Mouse (Mus musculus): ENCODE results near the gene Plk5. TPM values are rescaled to one million over a fixed set of nuclear protein-coding genes. Genes with fewer than 3 reads are reported as not detected.

Plk5 gene
- polyA plus RNA-seq (2016; fragmentation: Nextera tagmentation; extraction: Ambion mirVana), result 0.16 TPM in 1 of 2 replicates, not detected in the other

GRCm38 (mm10) chr10:80356001-80356682 is at the start of gene Plk5:
TSS of gene Plk5 (plus strand) at chr10:80356459.
- H3K4me3 ChIP-seq, result peak within 1 kb of the TSS; percentile 49
- H3K27me3 ChIP-seq (ENCODE audit: insufficient read depth, poor library complexity, severe bottlenecking), result peaks cover 99% of the 10 kb centered on the region
- peaks cover 28% of the 10 kb centered on the region for H3K4me1 ChIP-seq
- H3K27ac ChIP-seq, result no peak within 1 kb of the TSS
- no peaks in the 10 kb centered on the region for H3K36me3 ChIP-seq
- DNase-seq (ENCODE audit: low spot score), result no peak
- 2% methylated on average over 52 of the region's 53 CpGs for WGBS
- H3K9me3 ChIP-seq, result no peaks in the 10 kb centered on the region

DNA sequence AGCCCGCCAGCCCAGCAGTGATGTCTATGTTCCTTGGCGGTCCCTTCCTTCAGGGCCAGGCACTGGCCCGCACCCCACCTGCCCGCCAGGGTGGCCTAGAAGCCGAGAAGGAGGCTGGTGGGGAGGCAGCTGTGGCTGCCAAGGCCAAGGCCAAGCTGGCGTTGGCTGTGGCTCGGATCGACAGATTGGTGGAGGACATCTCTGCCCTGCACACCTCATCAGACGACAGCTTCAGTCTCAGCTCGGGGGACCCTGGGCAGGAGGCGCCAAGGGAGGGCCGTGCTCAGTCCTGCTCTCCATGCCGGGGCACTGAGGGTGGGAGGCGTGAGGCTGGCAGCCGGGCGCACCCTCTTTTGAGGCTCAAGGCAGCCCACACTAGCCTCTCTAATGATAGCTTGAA is 44.7 kb upstream of the Plk5 start:
- Histone ChIP-seq H3K4me1 (peaks cover 44% of the 10 kb centered on the region), H3K27ac (no peak overlapping the region), H3K4me3 (no peak overlapping the region), H3K27me3 (ENCODE audit: insufficient read depth, poor library complexity, severe bottlenecking) (peaks cover 97% of the 10 kb centered on the region), H3K9me3 (no peaks in the 10 kb centered on the region), H3K36me3 (no peaks in the 10 kb centered on the region)
- no peak for DNase-seq (ENCODE audit: low spot score)
- WGBS, result 69% methylated on average over 16 of the region's 16 CpGs

DNA sequence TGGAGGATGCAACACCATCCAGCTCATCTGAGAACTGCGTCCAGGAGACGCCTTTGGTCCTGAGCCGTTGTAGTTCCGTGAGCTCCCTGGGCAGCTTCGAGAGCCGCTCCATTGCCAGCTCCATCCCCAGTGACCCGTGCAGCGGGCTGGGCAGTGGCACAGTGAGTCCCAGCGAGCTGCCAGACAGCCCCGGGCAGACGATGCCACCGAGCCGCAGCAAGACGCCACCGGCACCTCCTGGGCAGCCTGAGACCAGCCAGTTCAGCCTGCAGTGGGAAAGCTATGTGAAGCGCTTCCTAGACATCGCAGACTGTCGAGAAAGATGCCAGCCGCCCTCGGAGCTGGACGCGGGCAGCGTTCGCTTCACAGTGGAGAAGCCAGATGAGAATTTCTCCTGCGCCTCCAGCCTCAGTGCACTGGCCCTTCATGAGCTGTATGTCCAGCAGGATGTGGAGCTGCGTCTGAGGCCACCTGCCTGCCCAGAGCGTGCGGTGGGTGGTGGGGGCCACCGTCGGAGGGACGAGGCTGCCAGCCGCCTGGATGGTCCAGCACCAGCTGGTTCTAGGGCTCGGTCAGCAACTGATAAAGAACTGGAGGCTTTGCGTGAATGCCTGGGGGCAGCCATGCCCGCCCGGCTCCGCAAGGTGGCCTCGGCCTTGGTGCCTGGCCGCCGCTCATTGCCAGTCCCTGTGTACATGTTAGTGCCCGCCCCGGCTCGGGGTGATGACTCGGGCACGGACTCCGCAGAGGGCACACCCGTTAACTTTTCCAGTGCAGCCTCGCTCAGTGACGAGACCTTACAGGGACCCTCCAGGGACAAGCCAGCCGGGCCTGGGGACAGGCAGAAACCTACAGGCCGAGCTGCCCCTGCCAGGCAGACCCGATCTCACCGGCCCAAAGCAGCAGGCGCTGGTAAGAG is 43.4 kb upstream of the Plk5 start:
- 57% methylated on average over 54 of the region's 54 CpGs for WGBS
- no peak overlapping the region for H3K27ac ChIP-seq
- peaks cover 97% of the 10 kb centered on the region for H3K27me3 ChIP-seq (ENCODE audit: insufficient read depth, poor library complexity, severe bottlenecking)
- H3K9me3 ChIP-seq, result no peaks in the 10 kb centered on the region
- no peak overlapping the region for H3K4me3 ChIP-seq
- H3K4me1 ChIP-seq, result peaks cover 57% of the 10 kb centered on the region
- peaks cover 5% of the 10 kb centered on the region for H3K36me3 ChIP-seq
- no peak for DNase-seq (ENCODE audit: low spot score)

DNA sequence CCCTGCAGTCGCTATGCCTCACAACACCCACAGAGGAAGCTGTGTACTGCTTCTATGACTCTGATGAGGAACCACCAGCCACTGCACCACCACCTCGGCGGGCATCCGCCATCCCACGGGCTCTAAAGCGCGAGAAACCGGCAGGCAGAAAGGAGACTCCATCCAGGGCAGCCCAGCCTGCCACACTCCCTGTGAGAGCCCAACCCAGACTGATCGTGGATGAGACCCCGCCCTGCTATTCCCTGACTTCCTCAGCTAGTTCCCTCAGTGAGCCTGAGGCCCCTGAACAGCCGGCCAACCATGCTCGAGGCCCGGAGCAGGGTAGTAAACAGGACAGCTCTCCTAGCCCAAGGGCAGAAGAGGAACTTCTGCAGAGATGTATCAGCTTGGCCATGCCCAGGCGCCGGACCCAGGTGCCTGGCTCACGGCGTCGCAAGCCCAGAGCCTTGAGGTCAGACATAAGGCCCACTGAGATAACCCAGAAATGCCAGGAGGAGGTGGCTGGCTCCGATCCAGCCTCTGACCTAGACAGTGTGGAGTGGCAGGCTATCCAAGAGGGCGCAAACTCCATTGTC is 42.5 kb upstream of the Plk5 start:
- H3K4me3 ChIP-seq, result peak overlapping the region; percentile 6; the same call in 1 of the 2 replicates
- H3K27ac ChIP-seq, result no peak overlapping the region
- no peak for DNase-seq (ENCODE audit: low spot score)
- no peaks in the 10 kb centered on the region for H3K9me3 ChIP-seq
- H3K4me1 ChIP-seq, result peaks cover 59% of the 10 kb centered on the region
- peaks cover 13% of the 10 kb centered on the region for H3K36me3 ChIP-seq
- 38% methylated on average over 20 of the region's 20 CpGs for WGBS
- peaks cover 96% of the 10 kb centered on the region for H3K27me3 ChIP-seq (ENCODE audit: insufficient read depth, poor library complexity, severe bottlenecking)

- H3K4me3 ChIP-seq, result peak overlapping the region; percentile 6; the same call in 1 of the 2 replicates
- peaks cover 67% of the 10 kb centered on the region for H3K4me1 ChIP-seq
- H3K27ac ChIP-seq, result no peak overlapping the region
- DNase-seq (ENCODE audit: low spot score), result no peak
- peaks cover 19% of the 10 kb centered on the region for H3K36me3 ChIP-seq
- 46% methylated on average over 16 of the region's 16 CpGs for WGBS
- peaks cover 88% of the 10 kb centered on the region for H3K27me3 ChIP-seq (ENCODE audit: insufficient read depth, poor library complexity, severe bottlenecking)
- no peaks in the 10 kb centered on the region for H3K9me3 ChIP-seq
These were observed 41.7 kb upstream of the Plk5 start for GRCm38 (mm10) chr10:80314494-80315001.

DNA sequence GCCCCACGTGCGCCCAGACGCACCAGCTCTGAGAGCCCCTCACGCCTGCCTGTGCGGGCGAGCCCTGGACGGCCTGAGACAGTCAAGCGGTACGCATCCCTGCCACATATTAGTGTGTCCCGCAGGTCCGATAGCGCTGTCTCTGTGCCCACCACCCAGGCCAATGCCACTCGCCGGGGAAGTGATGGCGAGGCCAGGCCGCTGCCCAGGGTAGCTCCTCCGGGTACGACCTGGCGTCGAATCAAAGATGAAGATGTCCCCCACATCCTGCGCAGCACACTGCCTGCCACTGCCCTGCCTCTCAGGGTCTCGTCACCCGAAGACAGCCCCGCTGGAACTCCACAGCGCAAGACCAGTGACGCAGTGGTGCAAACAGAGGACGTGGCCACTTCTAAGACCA is 40.9 kb upstream of the Plk5 start:
- WGBS, result 41% methylated on average over 27 of the region's 27 CpGs
- Histone ChIP-seq H3K27ac (peak overlapping the region; percentile 25), H3K4me1 (peaks cover 70% of the 10 kb centered on the region), H3K9me3 (no peaks in the 10 kb centered on the region), H3K36me3 (peaks cover 19% of the 10 kb centered on the region), H3K27me3 (ENCODE audit: insufficient read depth, poor library complexity, severe bottlenecking) (peaks cover 82% of the 10 kb centered on the region), H3K4me3 (peak overlapping the region; percentile 27; the same call in 1 of the 2 replicates)
- DNase-seq (ENCODE audit: low spot score), result no peak

DNA sequence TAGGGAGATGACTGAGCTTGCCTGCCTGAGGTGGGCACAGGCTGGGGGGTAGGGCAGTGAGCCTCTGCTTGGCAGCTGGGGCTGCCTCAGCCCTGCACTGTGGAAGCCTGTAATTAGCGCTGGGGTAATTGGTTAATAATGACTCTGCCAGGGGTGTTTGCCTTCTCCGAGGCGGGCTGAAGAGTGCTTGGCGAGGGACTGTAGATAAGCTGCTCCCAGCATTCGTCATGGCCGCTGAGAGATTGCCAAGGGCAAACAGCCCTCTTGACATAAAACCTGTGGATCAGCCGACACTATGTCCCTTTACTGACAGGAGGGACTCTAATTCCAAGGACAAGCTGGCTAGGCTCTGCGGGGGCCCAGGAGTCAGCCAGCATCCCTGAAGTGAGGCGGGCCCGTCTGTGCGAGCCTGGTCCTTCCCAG is 39.9 kb upstream of the Plk5 start:
- WGBS, result 13% methylated on average over 11 of the region's 11 CpGs
- peak overlapping the region; percentile 27 for H3K4me3 ChIP-seq
- no peak for DNase-seq (ENCODE audit: low spot score)
- no peaks in the 10 kb centered on the region for H3K9me3 ChIP-seq
- H3K36me3 ChIP-seq, result peaks cover 19% of the 10 kb centered on the region
- peaks cover 73% of the 10 kb centered on the region for H3K27me3 ChIP-seq (ENCODE audit: insufficient read depth, poor library complexity, severe bottlenecking)
- peaks cover 74% of the 10 kb centered on the region for H3K4me1 ChIP-seq
- H3K27ac ChIP-seq, result peak overlapping the region; percentile 25

DNA sequence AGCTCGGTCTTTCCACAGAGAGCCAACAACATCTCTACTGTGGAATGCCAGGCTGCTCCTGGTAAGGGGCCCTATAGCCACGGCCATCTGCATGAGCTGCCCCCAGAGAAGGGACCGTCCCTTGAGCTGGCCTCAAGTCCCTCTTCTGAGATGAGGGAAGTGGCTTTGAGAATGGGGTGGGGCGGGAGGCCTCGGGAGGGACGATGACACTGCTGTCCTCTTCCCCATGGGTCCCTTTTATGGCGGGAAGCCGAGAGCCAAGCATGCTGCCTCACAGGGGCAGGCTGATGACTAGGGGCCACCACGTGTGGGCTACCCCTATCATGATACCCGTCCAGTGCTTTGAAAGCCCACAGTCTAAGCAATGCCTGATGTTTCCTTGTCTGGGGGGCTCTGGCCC is 39.2 kb upstream of the Plk5 start:
- 0 out of 2 replicates have a peak overlapping the region, but pooled peaks have one; percentile 25 for H3K27ac ChIP-seq
- H3K27me3 ChIP-seq (ENCODE audit: insufficient read depth, poor library complexity, severe bottlenecking), result peaks cover 73% of the 10 kb centered on the region
- peaks cover 19% of the 10 kb centered on the region for H3K36me3 ChIP-seq

DNA sequence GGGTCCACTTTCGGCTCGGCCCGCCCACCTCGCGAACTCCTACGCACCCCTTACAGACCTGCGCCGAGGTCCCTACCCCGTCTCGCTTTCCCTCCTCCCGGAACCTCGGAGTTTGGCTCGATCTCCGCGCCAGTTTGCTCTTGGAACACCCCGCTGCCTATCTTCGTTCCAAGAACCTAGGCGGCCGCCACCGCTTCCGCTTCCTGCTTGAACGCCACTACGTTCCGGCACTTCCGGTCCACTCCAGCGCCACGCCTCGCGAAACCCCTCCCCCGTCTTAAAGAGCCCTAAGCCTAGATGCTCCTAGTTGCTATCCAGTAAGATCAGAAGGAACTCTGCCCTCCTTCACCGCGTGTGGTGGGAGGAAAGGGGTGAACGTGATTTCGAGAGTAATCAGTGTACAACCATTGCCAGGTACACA is 35.9 kb upstream of the Plk5 start, which contains the start of gene 2310011J03Rik:
Gene 2310011J03Rik (minus strand): TSS at position 198 of the 421 bp plus-strand sequence.
- Histone ChIP-seq H3K4me1 (peaks cover 75% of the 10 kb centered on the region), H3K9me3 (no peaks in the 10 kb centered on the region), H3K36me3 (peaks cover 19% of the 10 kb centered on the region), H3K4me3 (peak within 1 kb of the TSS; percentile 96), H3K27me3 (ENCODE audit: insufficient read depth, poor library complexity, severe bottlenecking) (peaks cover 70% of the 10 kb centered on the region), H3K27ac (peak within 1 kb of the TSS; percentile 87)
- under 1% methylated on average over 34 of the region's 34 CpGs for WGBS
- peak; percentile 96 for DNase-seq (ENCODE audit: low spot score)

More for the DNA sequence above, 39.2 kb upstream of the Plk5 start:
- no peaks in the 10 kb centered on the region for H3K9me3 ChIP-seq
- peaks cover 81% of the 10 kb centered on the region for H3K4me1 ChIP-seq
- no peak for DNase-seq (ENCODE audit: low spot score)
- peak overlapping the region; percentile 22; the same call in 1 of the 2 replicates for H3K4me3 ChIP-seq
- 54% methylated on average over 10 of the region's 10 CpGs for WGBS

DNA sequence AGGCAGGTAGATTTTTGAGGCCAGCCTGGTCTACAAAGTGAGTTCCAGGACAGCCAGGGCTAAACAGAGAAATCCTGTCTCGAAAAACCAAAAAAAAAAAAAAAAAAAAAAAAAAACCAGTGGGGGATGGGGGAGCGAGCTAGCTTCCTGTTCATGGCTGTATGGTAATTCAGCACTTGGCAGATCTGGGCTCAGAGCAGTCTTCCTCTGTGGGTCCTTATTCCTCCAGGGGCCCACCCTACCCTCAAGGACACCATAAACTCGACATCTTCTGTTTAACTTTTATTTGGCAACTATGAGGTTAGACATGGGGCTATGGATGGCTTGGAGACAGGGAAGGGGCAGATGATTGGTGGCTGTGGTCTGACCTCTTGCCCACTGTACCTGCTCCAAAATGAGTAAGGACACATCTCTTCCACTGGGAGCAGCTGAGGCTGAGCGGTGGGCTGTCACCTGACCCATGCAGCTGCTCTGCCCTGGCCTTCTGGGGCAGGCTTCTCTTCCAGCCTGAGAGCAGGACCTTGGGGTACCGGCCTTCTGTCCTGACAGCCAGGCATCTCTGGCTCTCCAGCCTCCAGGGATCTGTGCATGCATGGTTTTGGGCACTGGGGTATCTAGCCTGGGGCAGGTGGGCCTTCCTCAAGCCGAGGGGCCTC is 35.1 kb upstream of the Plk5 start:
- Histone ChIP-seq H3K4me3 (0 out of 2 replicates have a peak overlapping the region, but pooled peaks have one; percentile 19), H3K27ac (peak overlapping the region; percentile 87), H3K4me1 (peaks cover 67% of the 10 kb centered on the region), H3K27me3 (ENCODE audit: insufficient read depth, poor library complexity, severe bottlenecking) (peaks cover 70% of the 10 kb centered on the region), H3K36me3 (peaks cover 19% of the 10 kb centered on the region), H3K9me3 (no peaks in the 10 kb centered on the region)
- DNase-seq (ENCODE audit: low spot score), result no peak
- 70% methylated on average over 6 of the region's 6 CpGs for WGBS

- Histone ChIP-seq H3K4me3 (peak overlapping the region; percentile 72; the same call in 1 of the 2 replicates), H3K4me1 (peaks cover 59% of the 10 kb centered on the region), H3K9me3 (no peaks in the 10 kb centered on the region), H3K27me3 (ENCODE audit: insufficient read depth, poor library complexity, severe bottlenecking) (peaks cover 69% of the 10 kb centered on the region), H3K36me3 (peaks cover 19% of the 10 kb centered on the region), H3K27ac (no peak overlapping the region)
- 91% methylated on average over 21 of the region's 21 CpGs for WGBS
- no peak for DNase-seq (ENCODE audit: low spot score)
These were observed 34.3 kb upstream of the Plk5 start for GRCm38 (mm10) chr10:80321670-80322581.

Data from heart, embryonic 10.5 days (tissue).